Mouse (Mus musculus): ENCODE data around the gene Gm39566.

Gene Gm39566

GRCm38 (mm10) chr11:69834001-69834549, 19.0 kb upstream of the Gm39566 start:
- in situ Hi-C loops (cut with MboI), result no loop called here

GRCm38 (mm10) chr11:69833554-69833953, 18.5 kb upstream of the Gm39566 start:
- in situ Hi-C loops (cut with MboI), result no loop called here

- in situ Hi-C loops (cut with MboI), result no loop called here
These were observed 13.7 kb upstream of the Gm39566 start for GRCm38 (mm10) chr11:69828832-69829231.

GRCm38 (mm10) chr11:69823456-69823855, 8.4 kb upstream of the Gm39566 start:
- in situ Hi-C loops (cut with MboI), result no loop called here

GRCm38 (mm10) chr11:69822080-69822479, 7.0 kb upstream of the Gm39566 start, which contains the start of gene Spem1:
Spem1 (minus strand) TSS chr11:69822180.
- in situ Hi-C loops (cut with MboI), result no loop called here

GRCm38 (mm10) chr11:69818871-69819270, 3.8 kb upstream of the Gm39566 start:
- in situ Hi-C loops (cut with MboI), result no loop called here

GRCm38 (mm10) chr11:69818365-69818764, 3.3 kb upstream of the Gm39566 start, which contains the start of gene Spem2:
Spem2 (minus strand) TSS chr11:69818465.
- in situ Hi-C loops (cut with MboI), result no loop called here

GRCm38 (mm10) chr11:69816520-69816919, 1.4 kb upstream of the Gm39566 start:
- in situ Hi-C loops (cut with MboI), result no loop called here

GRCm38 (mm10) chr11:69810280-69810679, 4.8 kb downstream of the Gm39566 start:
- in situ Hi-C loops (cut with MboI), result no loop called here

- in situ Hi-C loops (cut with MboI), result no loop called here
These were observed 7.5 kb downstream of the Gm39566 start for GRCm38 (mm10) chr11:69807641-69808040.

- in situ Hi-C loops (cut with MboI), result no loop called here
These were observed 8.7 kb downstream of the Gm39566 start for GRCm38 (mm10) chr11:69806378-69806777.

- in situ Hi-C loops (cut with MboI), result no loop called here
These were observed 9.9 kb downstream of the Gm39566 start, which contains the start of gene Tmem102 for GRCm38 (mm10) chr11:69804972-69805909. Tmem102 (minus strand) TSS chr11:69805624.

GRCm38 (mm10) chr11:69804652-69804940, 10.5 kb downstream of the Gm39566 start:
- in situ Hi-C loops (cut with MboI), result no loop called here

GRCm38 (mm10) chr11:69803786-69804651, 11.1 kb downstream of the Gm39566 start:
- in situ Hi-C loops (cut with MboI), result no loop called here

- in situ Hi-C loops (cut with MboI), result no loop called here
These were observed 11.8 kb downstream of the Gm39566 start for GRCm38 (mm10) chr11:69803328-69803727.

GRCm38 (mm10) chr11:69802648-69803105, 12.4 kb downstream of the Gm39566 start:
- in situ Hi-C loops (cut with MboI), result no loop called here

- in situ Hi-C loops (cut with MboI), result no loop called here
These were observed 13.6 kb downstream of the Gm39566 start, which contains the start of gene Fgf11 for GRCm38 (mm10) chr11:69801379-69801977. Fgf11 (minus strand) TSS chr11:69801857.

- in situ Hi-C loops (cut with MboI), result no loop called here
These were observed 14.5 kb downstream of the Gm39566 start for GRCm38 (mm10) chr11:69800392-69801197.

- in situ Hi-C loops (cut with MboI), result no loop called here
These were observed 15.0 kb downstream of the Gm39566 start for GRCm38 (mm10) chr11:69800138-69800391.

- in situ Hi-C loops (cut with MboI), result loop anchor here (5.0 kb wide), 1 partner anchor 42 kb away; the partner anchor contains the start of gene Polr2a
These were observed 15.5 kb downstream of the Gm39566 start for GRCm38 (mm10) chr11:69799394-69800137.
